Mouse (Mus musculus) thymus, adult 2 months (tissue): ENCODE data around the gene Ttc7b. TPM values are rescaled to one million over a fixed set of nuclear protein-coding genes. Genes with fewer than 3 reads are reported as not detected.
A peak's percentile ranks its signal among the peaks of the same experiment; 100 is the strongest.

ENCODE experiments used
- DNase-seq: peaks from one replicate; pipeline ENCODE4 v3.0.0; 2021
- H3K27ac ChIP-seq: fragments of 200-500 bp; 2 replicates; pipeline ENCODE4 v1.5.1; 2012; ENCODE audit warnings: low read length, control low read depth; ENCODE audit not compliant: control insufficient read depth, insufficient read depth
- H3K27me3 ChIP-seq: fragments of 200-500 bp; 2 replicates; pipeline ENCODE4 v1.6.1; 2012; ENCODE audit warnings: mild to moderate bottlenecking, low read length, moderate library complexity, mixed read lengths; ENCODE audit not compliant: control insufficient read depth, insufficient read depth
- H3K36me3 ChIP-seq: fragments of 200-500 bp; 2 replicates; pipeline ENCODE4 v1.6.1; 2012; ENCODE audit warnings: mild to moderate bottlenecking, low read length, moderate library complexity; ENCODE audit not compliant: control insufficient read depth, insufficient read depth
- H3K4me1 ChIP-seq: fragments of 200-500 bp; replicated peaks from 2 replicates; pipeline ENCODE4 v1.6.1; 2012; ENCODE audit warnings: low read length; ENCODE audit not compliant: control insufficient read depth, insufficient read depth
- H3K4me3 ChIP-seq: fragments of 200-500 bp; 2 replicates; pipeline ENCODE4 v1.5.1; 2012; ENCODE audit warnings: mild to moderate bottlenecking, low read length, control low read depth, moderate library complexity; ENCODE audit not compliant: control insufficient read depth, insufficient read depth
- CTCF ChIP-seq: fragments of 200-500 bp; IDR thresholded peaks from 2 replicates; pipeline ENCODE4 v1.5.1; 2012; ENCODE audit warnings: mild to moderate bottlenecking, control low read depth, low read length, moderate library complexity, borderline replicate concordance; ENCODE audit not compliant: control insufficient read depth, poor library complexity, insufficient read depth; ENCODE audit errors: extremely low read depth
- POLR2A ChIP-seq: fragments of 200-500 bp; IDR thresholded peaks from 2 replicates; pipeline ENCODE4 v1.6.1; 2012; ENCODE audit warnings: mild to moderate bottlenecking, low read length, control low read depth, moderate library complexity; ENCODE audit not compliant: control insufficient read depth, poor library complexity, insufficient read depth; ENCODE audit errors: extremely low read depth
- WGBS: fragments of 180-500 bp; shearing (Covaris S2); methylation state at CpG from one replicate; pipeline ENCODE4 v1.1.7; 2018; 5-methylcytosine and 5-hydroxymethylcytosine counted together
- polyA plus RNA-seq: library from polyadenylated mRNA; depleted of rRNA; stranded (reverse); fragments of >200 nt; gene quantifications from 2 replicates; pipeline ENCODE4 v1.2.3, GENCODE M21; 2012

Ttc7b gene
- polyA plus RNA-seq, 1 experiment = 43.1 TPM

DNA sequence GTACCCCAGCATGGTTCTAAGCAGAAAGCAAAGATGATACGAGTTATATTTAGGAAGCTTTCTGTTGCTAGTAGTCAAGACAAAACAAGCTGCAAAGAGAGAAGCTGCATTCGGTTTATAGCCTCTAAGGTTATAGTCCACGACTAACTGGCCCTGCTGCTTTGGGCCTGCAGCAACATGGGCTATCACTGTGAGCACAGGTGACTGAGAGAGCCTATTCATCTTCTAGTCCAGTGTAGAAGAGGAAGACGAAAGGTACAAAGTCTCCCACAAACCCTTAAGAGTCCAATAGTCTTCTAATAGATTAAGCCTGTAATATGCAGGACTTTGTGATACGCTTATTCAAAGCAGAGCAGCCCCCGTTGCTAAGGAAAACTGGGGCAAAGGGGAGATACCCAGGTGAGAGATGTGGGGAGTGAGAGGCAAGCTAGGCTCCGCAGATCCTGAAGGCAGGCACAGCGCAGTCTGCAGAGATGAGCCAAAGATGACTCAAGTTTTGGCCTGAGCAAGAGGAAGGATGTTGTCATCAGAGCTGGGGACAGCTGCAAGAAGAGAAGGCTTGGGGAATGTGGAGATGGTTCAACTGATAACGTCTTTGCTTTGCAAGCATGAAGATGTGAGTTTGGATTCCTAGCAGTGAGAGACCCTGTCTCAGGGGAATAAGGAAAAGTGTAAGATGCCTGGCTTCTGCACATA, 250.5 kb downstream of the Ttc7b start:
- H3K36me3 ChIP-seq = no peaks in the 10 kb centered on the region
- no peak for TF ChIP-seq POLR2A
- no peak for TF ChIP-seq CTCF
- no peaks in the 10 kb centered on the region for H3K27me3 ChIP-seq
- 86% methylated on average over 9 of the region's 9 CpGs for WGBS
- no peak overlapping the region for H3K27ac ChIP-seq
- H3K4me3 ChIP-seq = no peak overlapping the region
- DNase-seq = no peak
- H3K4me1 ChIP-seq = no peaks in the 10 kb centered on the region

GRCm38 (mm10) chr12:100268011-100268410, 252.6 kb downstream of the Ttc7b start:
- DNase-seq = peak; percentile 34
- Histone ChIP-seq H3K4me3 (no peak overlapping the region), H3K4me1 (no peaks in the 10 kb centered on the region), H3K27me3 (no peaks in the 10 kb centered on the region), H3K27ac (no peak overlapping the region), H3K36me3 (no peaks in the 10 kb centered on the region)
- TF ChIP-seq CTCF (no peak), POLR2A (no peak)
- WGBS = 20% methylated on average over 6 of the region's 6 CpGs

GRCm38 (mm10) chr12:100265546-100266309, 254.9 kb downstream of the Ttc7b start:
- no peak overlapping the region for H3K4me3 ChIP-seq
- WGBS = 75% methylated on average over 9 of the region's 9 CpGs
- H3K27ac ChIP-seq = no peak overlapping the region
- H3K4me1 ChIP-seq = no peaks in the 10 kb centered on the region
- no peaks in the 10 kb centered on the region for H3K36me3 ChIP-seq
- H3K27me3 ChIP-seq = no peaks in the 10 kb centered on the region
- TF ChIP-seq CTCF = no peak
- DNase-seq = no peak

GRCm38 (mm10) chr12:100264941-100265340, 255.7 kb downstream of the Ttc7b start:
- Histone ChIP-seq H3K4me1 (no peaks in the 10 kb centered on the region), H3K27me3 (no peaks in the 10 kb centered on the region), H3K4me3 (no peak overlapping the region), H3K27ac (no peak overlapping the region), H3K36me3 (no peaks in the 10 kb centered on the region)
- no peak for DNase-seq
- 81% methylated on average over 4 of the region's 4 CpGs for WGBS
- TF ChIP-seq CTCF (no peak), POLR2A (no peak)

DNA sequence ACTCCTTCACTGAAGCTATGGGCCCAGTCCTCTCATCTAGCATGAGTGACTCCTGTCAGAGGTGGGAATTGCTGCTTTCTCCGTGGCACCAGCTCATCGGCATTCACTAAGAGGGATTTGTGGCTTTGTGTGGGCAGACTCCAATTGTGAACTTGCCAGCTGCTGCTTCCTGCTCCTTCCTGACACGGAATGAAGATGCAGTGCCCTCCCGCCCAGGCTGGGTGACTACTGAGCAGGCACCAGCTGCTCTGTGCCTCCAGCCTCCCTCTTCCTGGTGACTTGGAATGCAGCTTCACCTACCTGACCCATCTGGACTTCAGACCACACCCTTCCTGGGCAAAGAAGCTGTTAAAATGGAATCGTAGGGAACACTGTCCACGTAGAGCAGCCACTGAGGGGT, 257.8 kb downstream of the Ttc7b start:
- WGBS = 77% methylated on average over 6 of the region's 6 CpGs
- no peaks in the 10 kb centered on the region for H3K4me1 ChIP-seq
- no peak overlapping the region for H3K4me3 ChIP-seq
- no peak for TF ChIP-seq CTCF
- no peak for TF ChIP-seq POLR2A
- DNase-seq = no peak
- H3K27me3 ChIP-seq = no peaks in the 10 kb centered on the region
- no peak overlapping the region for H3K27ac ChIP-seq
- H3K36me3 ChIP-seq = no peaks in the 10 kb centered on the region

GRCm38 (mm10) chr12:100261761-100262160, 258.9 kb downstream of the Ttc7b start:
- H3K4me3 ChIP-seq = no peak overlapping the region
- H3K4me1 ChIP-seq = no peaks in the 10 kb centered on the region
- no peaks in the 10 kb centered on the region for H3K36me3 ChIP-seq
- DNase-seq = no peak
- WGBS = 93% methylated on average over 6 of the region's 6 CpGs
- TF ChIP-seq POLR2A (no peak), CTCF (no peak)
- H3K27me3 ChIP-seq = no peaks in the 10 kb centered on the region
- no peak overlapping the region for H3K27ac ChIP-seq

- no peaks in the 10 kb centered on the region for H3K27me3 ChIP-seq
- no peak for DNase-seq
- no peaks in the 10 kb centered on the region for H3K36me3 ChIP-seq
- TF ChIP-seq CTCF (no peak), POLR2A (no peak)
- WGBS = 67% methylated on average over 2 of the region's 2 CpGs
- H3K27ac ChIP-seq = no peak overlapping the region
- H3K4me1 ChIP-seq = no peaks in the 10 kb centered on the region
- H3K4me3 ChIP-seq = no peak overlapping the region
These were observed 260.5 kb downstream of the Ttc7b start for GRCm38 (mm10) chr12:100260151-100260550.
